Mouse (Mus musculus): ENCODE measurements at regions not wholly inside any gene's neighbourhood (a gene's known extent, or its start where the extent isn't known, plus 50 kb on each side); places are given as distances from the start of the nearest gene placed in this dataset.

DNA sequence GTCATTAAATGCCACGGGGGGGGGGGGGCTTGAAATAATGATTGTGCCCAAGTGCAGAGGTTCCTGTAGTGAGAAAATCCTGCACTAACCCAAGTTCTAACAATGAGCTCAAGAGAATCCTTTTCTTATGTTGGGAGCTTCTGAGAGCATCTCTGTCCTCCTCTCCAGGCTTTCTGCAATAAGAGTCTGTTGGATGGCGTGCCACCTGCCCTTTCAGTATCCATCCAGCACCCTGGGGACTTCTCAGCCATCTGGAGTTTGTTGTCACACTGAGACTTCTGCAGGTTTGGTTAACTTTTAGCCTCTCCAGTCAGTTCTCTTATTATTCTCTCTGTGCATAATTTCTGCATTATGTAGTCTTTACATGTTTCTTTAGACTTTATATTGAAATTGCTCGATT lies 530.1 kb downstream of the Plod2 start:
- TF ChIP-seq CTCF (IDR thresholded peaks at IDR 0.05; ENCODE audit: low read depth) (no peak), EP300 (optimal IDR thresholded peaks at IDR 0.05) (no peak)
